Mouse (Mus musculus) limb, embryonic 14.5 days (tissue): Measurements from ENCODE around the gene Crhr1. TPM values are rescaled to one million over a fixed set of nuclear protein-coding genes. Genes with fewer than 3 reads are reported as not detected.
"Not testable (repeated sequence)": the region's sequence is repeated elsewhere in the genome, so short reads cannot be mapped to it uniquely, and the experiment has no call there.

ENCODE experiments used
- ATAC-seq: fragments of 200-750 bp; cut with Nextera tagmentation; 2 replicates; pipeline ENCODE4 v1.8.0; 2017; ENCODE audit warnings: low read depth, moderate number of reproducible peaks, moderate TSS enrichment; ENCODE audit not compliant: low FRiP score
- DNase-seq: peaks from one replicate; pipeline ENCODE4 v3.0.0-alpha.2; 2015; ENCODE audit warnings: low spot score
- H3K27ac ChIP-seq: fragments of 300-500 bp; sonication (generic); replicated peaks from 2 replicates; pipeline ENCODE4 v1.5.1; 2014; ENCODE audit warnings: low read depth, mild to moderate bottlenecking, low read length, moderate library complexity, mixed read lengths
- H3K27me3 ChIP-seq: fragments of 300-500 bp; sonication (generic); 2 replicates; pipeline ENCODE4 v1.6.1; 2014; ENCODE audit warnings: low read length, mixed read lengths; ENCODE audit not compliant: control insufficient read depth, insufficient read depth
- H3K36me3 ChIP-seq: fragments of 300-500 bp; sonication (generic); 2 replicates; pipeline ENCODE4 v1.6.1; 2014; ENCODE audit warnings: mild to moderate bottlenecking, low read length, moderate library complexity, mixed read lengths; ENCODE audit not compliant: control insufficient read depth, insufficient read depth
- H3K4me1 ChIP-seq: fragments of 300-500 bp; sonication (generic); 2 replicates; pipeline ENCODE4 v1.6.1; 2014; ENCODE audit warnings: antibody characterized with exemption, low read length, mixed read lengths; ENCODE audit not compliant: control insufficient read depth, insufficient read depth
- H3K4me2 ChIP-seq: fragments of 300-500 bp; sonication (generic); replicated peaks from 2 replicates; pipeline ENCODE4 v1.6.1; 2014; ENCODE audit warnings: low read depth, mild to moderate bottlenecking, low read length, moderate library complexity; ENCODE audit not compliant: severe bottlenecking
- H3K4me3 ChIP-seq: fragments of 300-500 bp; sonication (generic); replicated peaks from 2 replicates; pipeline ENCODE4 v1.5.1; 2014; ENCODE audit warnings: low read length
- H3K9ac ChIP-seq: fragments of 300-500 bp; sonication (generic); 2 replicates; pipeline ENCODE4 v1.6.1; 2014; ENCODE audit warnings: mild to moderate bottlenecking, low read depth, low read length, moderate library complexity; ENCODE audit not compliant: severe bottlenecking
- H3K9me3 ChIP-seq: fragments of 300-500 bp; sonication (generic); 2 replicates; pipeline ENCODE4 v1.6.1; 2016; ENCODE audit warnings: low read length; ENCODE audit not compliant: control insufficient read depth
- POLR2A ChIP-seq: fragments of 200-500 bp; IDR thresholded peaks from 2 replicates; pipeline ENCODE4 v1.8.0; 2012; ENCODE audit warnings: inconsistent platforms, mild to moderate bottlenecking, moderate library complexity, borderline replicate concordance; ENCODE audit not compliant: insufficient read depth, insufficient read length; ENCODE audit errors: extremely low read depth
- WGBS: fragments of 180-500 bp; shearing (Covaris S2); extraction: QIAGEN DNeasy Blood & Tissue Kit; methylation state at CpG from one replicate; pipeline ENCODE4 v1.1.7; 2014; 5-methylcytosine and 5-hydroxymethylcytosine counted together
- polyA plus RNA-seq, 2 experiments: library from polyadenylated mRNA; depleted of rRNA in 1 of 2; stranded (reverse) in 1 of 2; unstranded in 1 of 2; fragments of >200 nt; fragmentation: Nextera tagmentation in 1 of 2; extraction: Ambion mirVana in 1 of 2; gene quantifications; 2 replicates each; pipeline versions ENCODE4 v1.2.1 to v1.2.3; 2012 to 2014

The Crhr1 gene
- polyA plus RNA-seq, 2 experiments = 0.09 TPM; not detected in 1

DNA sequence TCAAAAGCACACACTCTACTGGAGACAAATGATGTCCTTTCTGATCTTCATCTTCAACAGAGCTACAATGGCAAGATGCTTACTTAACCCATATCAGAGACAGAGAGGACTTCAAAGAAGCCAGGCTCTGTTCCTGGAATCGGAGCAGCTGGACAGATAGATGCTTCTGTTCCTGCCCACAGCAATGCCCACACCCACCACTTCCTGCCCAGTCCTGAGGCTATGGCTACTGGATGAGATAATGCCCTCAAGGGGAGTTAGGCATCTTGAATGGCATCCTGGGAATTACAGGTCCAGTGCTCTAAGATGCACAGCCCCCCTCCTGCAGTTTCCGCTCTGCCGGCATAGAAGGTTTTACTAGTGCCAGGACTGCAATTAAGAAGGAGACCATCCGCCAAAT, 73.9 kb downstream of the Crhr1 start:
- Histone ChIP-seq H3K9ac (no peak overlapping the region), H3K4me2 (no peak overlapping the region), H3K9me3 (no peaks in the 10 kb centered on the region), H3K4me1 (no peaks in the 10 kb centered on the region), H3K4me3 (no peak overlapping the region), H3K27ac (no peak overlapping the region), H3K27me3 (no peaks in the 10 kb centered on the region), H3K36me3 (no peaks in the 10 kb centered on the region)
- 69% methylated on average over 4 of the region's 4 CpGs for WGBS
- no peak for DNase-seq
- no peak for TF ChIP-seq POLR2A
- ATAC-seq = no peak

DNA sequence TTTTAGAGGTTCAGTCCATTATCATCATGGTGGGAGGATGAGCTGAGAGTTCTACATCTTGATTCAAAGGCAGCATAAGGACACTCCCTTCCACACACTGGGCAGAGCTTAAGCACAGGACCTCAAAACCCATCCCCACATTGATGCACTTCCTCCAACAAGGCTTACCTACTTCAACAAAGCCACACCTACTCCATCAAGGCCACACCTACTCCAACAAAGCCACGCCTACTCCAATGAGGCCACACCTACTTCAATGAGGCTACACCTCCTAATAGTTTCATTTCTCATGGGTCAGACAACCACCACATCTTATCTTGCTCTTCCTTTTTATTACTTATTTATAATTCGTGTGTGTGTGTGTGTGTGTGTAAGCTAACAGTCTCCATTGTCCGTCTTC, 76.4 kb downstream of the Crhr1 start:
- Histone ChIP-seq H3K4me1 (no peaks in the 10 kb centered on the region), H3K4me2 (no peak overlapping the region), H3K9me3 (no peaks in the 10 kb centered on the region), H3K4me3 (no peak overlapping the region), H3K27me3 (no peaks in the 10 kb centered on the region), H3K36me3 (no peaks in the 10 kb centered on the region), H3K27ac (no peak overlapping the region), H3K9ac (no peak overlapping the region)
- ATAC-seq (no peak), DNase-seq (no peak)
- TF ChIP-seq POLR2A = no peak
- WGBS = 67% methylated on average over 3 of the region's 3 CpGs

DNA sequence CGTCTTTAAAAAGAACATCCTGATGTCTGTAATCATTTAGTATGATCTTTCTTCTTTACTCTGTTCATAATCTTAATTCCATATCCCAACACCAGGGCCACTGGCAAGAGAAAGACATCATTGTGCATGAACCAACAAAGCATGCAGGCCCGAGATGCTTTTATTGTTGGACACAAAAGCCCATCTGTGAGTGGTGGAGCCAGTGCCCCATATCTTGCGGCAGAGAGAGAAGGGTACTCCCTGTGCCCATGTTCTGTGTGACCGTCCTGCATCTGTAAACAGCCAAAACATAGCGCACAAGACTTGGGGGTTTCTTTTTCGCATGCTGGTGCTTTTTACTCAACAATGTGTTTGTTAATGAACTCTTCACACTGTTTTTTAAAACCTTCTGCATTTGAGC, 78.6 kb downstream of the Crhr1 start:
- Histone ChIP-seq H3K9ac (no peak overlapping the region), H3K4me1 (no peaks in the 10 kb centered on the region), H3K4me3 (no peak overlapping the region), H3K4me2 (no peak overlapping the region), H3K27ac (no peak overlapping the region), H3K9me3 (no peaks in the 10 kb centered on the region), H3K27me3 (no peaks in the 10 kb centered on the region), H3K36me3 (no peaks in the 10 kb centered on the region)
- WGBS = 84% methylated on average over 6 of the region's 6 CpGs
- ATAC-seq (no peak), DNase-seq (no peak)
- TF ChIP-seq POLR2A = no peak

DNA sequence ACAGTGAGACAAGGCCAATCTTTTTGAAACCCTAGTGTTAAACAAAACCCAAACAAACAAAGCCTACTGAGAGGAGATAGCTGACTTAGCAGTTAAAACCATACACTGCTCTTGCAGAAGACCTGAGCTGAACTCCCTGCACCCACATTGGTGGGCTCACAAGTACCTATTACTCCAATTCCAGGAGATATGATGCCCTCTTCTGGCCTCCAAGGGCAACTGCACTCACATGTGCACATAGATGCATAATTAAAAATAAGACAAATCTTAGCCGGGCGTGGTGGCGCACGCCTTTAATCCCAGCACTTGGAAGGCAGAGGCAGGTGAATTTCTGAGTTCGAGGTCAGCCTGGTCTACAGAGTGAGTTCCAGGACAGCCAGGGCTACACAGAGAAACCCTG, 81.5 kb downstream of the Crhr1 start:
- not testable (repeated sequence) for H3K36me3 ChIP-seq, ATAC-seq, H3K4me1 ChIP-seq, H3K9ac ChIP-seq, DNase-seq, H3K27me3 ChIP-seq, H3K27ac ChIP-seq, H3K4me2 ChIP-seq, H3K4me3 ChIP-seq, H3K9me3 ChIP-seq
- WGBS = 94% methylated on average over 5 of the region's 5 CpGs

DNA sequence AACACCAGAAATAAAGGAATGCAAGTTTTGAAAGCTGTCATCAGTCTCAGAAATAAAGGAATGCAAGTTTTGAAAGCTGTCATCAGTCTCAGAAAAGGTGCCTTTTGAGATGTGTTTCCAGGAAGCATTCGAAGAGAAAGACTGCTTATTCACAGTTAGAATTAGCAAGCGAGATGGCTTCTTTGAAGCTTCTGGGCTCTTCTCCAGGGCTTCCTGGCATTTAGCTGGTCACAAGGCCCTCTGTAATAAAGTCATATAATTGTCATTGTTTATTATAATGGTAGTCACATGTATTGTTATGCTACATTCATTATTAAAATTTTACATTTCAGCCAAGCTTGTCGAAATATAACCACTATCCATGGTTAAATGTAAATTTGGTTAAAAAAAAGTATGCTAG, 85.4 kb downstream of the Crhr1 start:
- no peak overlapping the region for H3K4me3 ChIP-seq
- H3K9me3 ChIP-seq = no peaks in the 10 kb centered on the region
- H3K27ac ChIP-seq = no peak overlapping the region
- H3K27me3 ChIP-seq = no peaks in the 10 kb centered on the region
- H3K9ac ChIP-seq = no peak overlapping the region
- H3K4me1 ChIP-seq = no peaks in the 10 kb centered on the region
- DNase-seq = no peak
- no peak for ATAC-seq
- no peaks in the 10 kb centered on the region for H3K36me3 ChIP-seq
- TF ChIP-seq POLR2A = no peak
- no peak overlapping the region for H3K4me2 ChIP-seq
- WGBS = 73% methylated on average over 3 of the region's 3 CpGs

DNA sequence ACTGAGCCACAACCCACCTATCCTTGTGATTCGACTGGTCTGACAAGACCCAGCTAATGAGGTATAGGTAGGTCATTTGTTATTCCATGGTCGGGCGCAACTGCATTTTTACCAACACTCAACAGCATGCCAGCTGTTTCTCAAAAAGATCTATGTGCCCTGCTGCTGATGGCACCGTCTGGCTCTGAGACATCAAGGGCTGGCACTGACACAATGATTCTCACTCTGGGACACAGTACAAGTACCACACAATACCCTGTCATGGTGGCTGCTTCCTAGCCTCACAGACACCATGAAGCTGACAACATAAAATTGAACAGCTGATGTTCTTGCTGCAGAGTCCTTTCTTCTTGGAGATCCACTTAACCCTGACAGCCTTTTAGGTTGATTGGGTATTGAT, 87.6 kb downstream of the Crhr1 start:
- 79% methylated on average over 4 of the region's 4 CpGs for WGBS
- no peak overlapping the region for H3K4me3 ChIP-seq
- no peaks in the 10 kb centered on the region for H3K4me1 ChIP-seq
- H3K27me3 ChIP-seq = no peaks in the 10 kb centered on the region
- H3K9me3 ChIP-seq = no peaks in the 10 kb centered on the region
- DNase-seq (no peak), ATAC-seq (no peak)
- no peak for TF ChIP-seq POLR2A
- no peak overlapping the region for H3K27ac ChIP-seq
- no peaks in the 10 kb centered on the region for H3K36me3 ChIP-seq
- H3K9ac ChIP-seq = no peak overlapping the region
- no peak overlapping the region for H3K4me2 ChIP-seq
